Mouse (Mus musculus) kidney, adult 8-10 months (tissue): ENCODE measurements around the gene Gm6169.
"Not testable (repeated sequence)": the region's sequence is repeated elsewhere in the genome, so short reads cannot be mapped to it uniquely, and the experiment has no call there.

Experiments used
- DNase-seq, 2 experiments: peaks; one replicate each; pipeline ENCODE4 v3.0.0; 2022

Gene Gm6169

GRCm38 (mm10) chr13:97067691-97068090 is 31.3 kb downstream of the Gm6169 start:
- no peak for DNase-seq

GRCm38 (mm10) chr13:97066649-97067550 is 32.1 kb downstream of the Gm6169 start, which contains the start of gene Fam169a:
Gene Fam169a, plus strand, starts transcription at chr13:97067286.
- no peak for DNase-seq

- not testable (repeated sequence) for DNase-seq
These were observed 34.0 kb downstream of the Gm6169 start for GRCm38 (mm10) chr13:97064844-97065621.

DNA sequence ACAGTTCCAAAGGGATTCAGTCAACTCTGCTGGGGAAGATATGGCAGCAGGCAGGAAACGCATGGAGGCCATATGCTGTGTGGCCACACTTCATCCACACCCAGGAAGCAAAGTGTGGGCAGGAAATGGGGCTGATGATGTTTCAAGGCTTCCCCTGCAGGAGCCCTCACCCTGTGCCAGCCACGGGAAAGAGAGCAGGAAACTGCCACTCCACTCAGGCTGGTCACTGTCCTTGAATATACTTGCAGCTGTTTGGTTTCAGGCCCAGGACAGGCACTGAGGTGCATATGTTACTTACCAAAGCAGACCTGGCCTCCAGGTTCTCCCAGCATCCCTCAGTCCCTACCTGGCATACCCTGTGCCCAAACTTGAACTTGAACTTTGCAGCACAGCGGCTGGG is 34.6 kb downstream of the Gm6169 start:
- no peak for DNase-seq

- no peak for DNase-seq
These were observed 35.6 kb downstream of the Gm6169 start for GRCm38 (mm10) chr13:97063431-97063830.

- DNase-seq, result no peak
These were observed 36.9 kb downstream of the Gm6169 start for GRCm38 (mm10) chr13:97062151-97062550.

DNA sequence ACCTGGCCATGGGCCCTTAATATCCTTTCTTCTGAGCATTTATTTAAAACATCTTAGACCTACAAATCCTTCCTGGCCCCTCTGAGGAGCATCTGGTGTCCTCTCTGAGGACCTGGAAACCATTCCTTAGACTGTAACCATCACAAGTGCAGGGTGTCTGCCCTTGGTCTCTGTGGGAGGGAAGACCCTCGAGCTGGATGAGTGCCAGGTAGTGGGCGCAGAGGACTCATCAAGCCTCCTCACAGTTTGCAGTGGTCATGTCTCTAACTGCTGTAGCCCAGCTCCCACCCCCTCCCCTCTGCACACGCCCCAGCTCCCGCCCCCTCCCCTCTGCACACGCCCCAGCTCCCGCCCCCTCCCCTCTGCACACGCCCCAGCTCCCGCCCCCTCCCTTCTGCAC is 38.7 kb downstream of the Gm6169 start:
- no peak for DNase-seq

DNA sequence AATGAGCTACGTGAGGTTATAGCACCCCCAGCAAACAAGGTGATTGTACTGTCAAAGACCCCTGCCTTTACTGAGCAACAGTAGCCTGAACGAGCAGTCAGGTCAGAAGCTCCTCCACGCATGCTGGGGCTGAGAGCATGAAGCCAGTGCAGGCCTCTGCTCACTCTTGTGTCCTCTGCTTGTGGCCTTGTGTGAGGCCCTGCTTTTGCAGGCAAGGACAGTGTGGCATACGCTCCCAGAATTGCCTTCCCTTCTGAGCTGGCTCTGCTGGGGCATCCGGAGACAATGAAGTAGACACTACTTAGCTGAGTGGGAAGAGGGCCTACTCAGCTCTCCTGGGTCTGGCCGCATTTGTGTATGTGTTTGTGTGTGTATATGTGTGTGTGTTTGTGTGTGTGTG is 39.3 kb downstream of the Gm6169 start:
- no peak for DNase-seq

- DNase-seq, result no peak
These were observed 41.2 kb downstream of the Gm6169 start for GRCm38 (mm10) chr13:97057817-97058216.

- DNase-seq, result peak in 1 of 2 experiments; percentile 5
These were observed 45.2 kb downstream of the Gm6169 start for GRCm38 (mm10) chr13:97053844-97054243.

DNA sequence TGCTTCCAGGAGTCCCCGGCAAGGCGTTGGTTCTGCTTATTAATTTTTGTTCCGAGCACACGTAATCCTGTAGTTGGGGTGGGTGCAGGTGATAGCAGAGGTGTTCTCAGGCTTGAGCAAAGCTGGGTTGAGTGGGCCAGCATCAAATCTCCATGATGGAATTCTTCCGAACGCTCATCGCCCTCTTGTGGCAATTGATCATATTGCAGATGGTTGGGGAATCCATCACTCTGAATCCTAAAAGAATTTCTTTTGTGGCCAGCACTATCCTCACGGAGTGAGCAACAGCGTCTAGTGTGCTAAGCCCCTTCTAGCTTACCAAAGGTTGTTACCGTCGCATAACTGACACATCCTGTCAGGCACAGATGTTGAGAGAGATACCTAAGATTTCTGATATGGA is 46.4 kb downstream of the Gm6169 start:
- DNase-seq, result peak; percentile 9 to 61

DNA sequence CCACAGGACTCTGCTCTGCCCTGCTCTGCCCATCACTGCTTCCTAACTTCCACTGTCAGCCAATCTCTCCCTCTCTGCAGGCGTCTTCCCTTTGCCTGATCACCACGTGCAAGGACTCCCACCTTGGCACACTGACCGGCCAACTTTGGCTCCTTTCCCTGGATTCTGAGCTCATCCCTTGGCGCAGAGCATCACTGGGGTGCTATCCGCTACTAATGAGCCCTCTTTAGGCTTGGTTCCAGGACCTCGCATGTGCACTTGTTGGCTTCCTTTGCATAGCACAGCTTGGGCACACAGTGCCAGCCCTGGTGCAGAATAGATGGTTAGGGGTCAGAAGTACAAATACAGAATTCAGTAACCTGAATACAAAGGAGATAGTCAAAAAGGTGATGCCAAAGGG is 47.9 kb downstream of the Gm6169 start:
- peak; percentile 51 to 81 for DNase-seq
